Mouse (Mus musculus): Measurements from ENCODE around the gene Rpl19.

GRCm38 (mm10) chr11:98027297-98027688, 783 bp downstream of the Rpl19 start:
- TF ChIP-seq CTCF (IDR thresholded peaks at IDR 0.05; ENCODE audit: control insufficient read depth, insufficient read depth, insufficient replicate concordance, low read depth, low read length) (no peak), POLR2A (IDR thresholded peaks at IDR 0.05; ENCODE audit: control insufficient read depth, low read depth, low read length) (no peak)

Measured in testis, adult 2 months (tissue).